Mouse (Mus musculus): Measurements from ENCODE around the gene Zbtb14. TPM values are rescaled to one million over a fixed set of nuclear protein-coding genes. Genes with fewer than 3 reads are reported as not detected.

Zbtb14 gene
- 10.3 TPM for polyA plus RNA-seq (2014; fragmentation: Illumina TruSeq; extraction: RNeasy Lipid Tissue Mini Kit (QIAGEN cat#74804); ENCODE audit: insufficient read depth, low read depth, low replicate concordance)

GRCm38 (mm10) chr17:69382511-69383100 is at the start of gene Zbtb14:
TSS of gene Zbtb14 (plus strand) at chr17:69383050.

GRCm38 (mm10) chr17:69438990-69439491 is 56.2 kb downstream of the Zbtb14 start, which contains the start of gene Akain1:
TSS of gene Akain1 (plus strand) at chr17:69439326.

Other genes with a start within 250 kb of the Zbtb14 start
- not detected for gene Akain1, start 56.3 kb downstream of the Zbtb14 start, polyA plus RNA-seq (2014; fragmentation: Illumina TruSeq; extraction: RNeasy Lipid Tissue Mini Kit (QIAGEN cat#74804); ENCODE audit: insufficient read depth, low read depth, low replicate concordance)

Measured in lung, adult 10 weeks (tissue).